Mouse (Mus musculus) forebrain, embryonic 15.5 days (tissue): ENCODE data around the gene Cd247. TPM values are rescaled to one million over a fixed set of nuclear protein-coding genes. Genes with fewer than 3 reads are reported as not detected.

Experiments
- ATAC-seq: fragments of 200-750 bp; cut with Nextera tagmentation; replicated peaks from 2 replicates; pipeline ENCODE4 v1.8.0; 2017; ENCODE audit warnings: mild to moderate bottlenecking, moderate TSS enrichment, moderate library complexity
- H3K27ac ChIP-seq: fragments of 300-500 bp; sonication (generic); replicated peaks from 2 replicates; pipeline ENCODE4 v1.5.1; 2015; ENCODE audit warnings: mild to moderate bottlenecking, inconsistent platforms
- H3K27me3 ChIP-seq: fragments of 300-500 bp; sonication (generic); 2 replicates; pipeline ENCODE4 v1.6.1; 2015; ENCODE audit warnings: inconsistent platforms
- H3K36me3 ChIP-seq: fragments of 300-500 bp; sonication (generic); 2 replicates; pipeline ENCODE4 v1.6.1; 2015; ENCODE audit warnings: mild to moderate bottlenecking, inconsistent platforms
- H3K4me1 ChIP-seq: fragments of 300-500 bp; sonication (generic); 2 replicates; pipeline ENCODE4 v1.6.1; 2015; ENCODE audit warnings: inconsistent platforms
- H3K4me2 ChIP-seq: fragments of 300-500 bp; sonication (generic); replicated peaks from 2 replicates; pipeline ENCODE4 v1.6.1; 2015; ENCODE audit warnings: mild to moderate bottlenecking, inconsistent platforms
- H3K4me3 ChIP-seq: fragments of 300-500 bp; sonication (generic); 2 replicates; pipeline ENCODE4 v1.5.1; 2015; ENCODE audit warnings: mild to moderate bottlenecking, inconsistent platforms
- H3K9ac ChIP-seq: fragments of 300-500 bp; sonication (generic); replicated peaks from 2 replicates; pipeline ENCODE4 v1.6.1; 2015; ENCODE audit warnings: mild to moderate bottlenecking, inconsistent platforms
- H3K9me3 ChIP-seq: fragments of 300-500 bp; sonication (generic); 2 replicates; pipeline ENCODE4 v1.6.1; 2016; ENCODE audit warnings: inconsistent platforms
- WGBS: fragments of 180-500 bp; shearing (Covaris S2); methylation state at CpG from one replicate; pipeline ENCODE4 v1.1.7; 2015; ENCODE audit warnings: mixed read lengths; 5-methylcytosine and 5-hydroxymethylcytosine counted together
- polyA plus RNA-seq: library from polyadenylated mRNA; unstranded; fragments of >200 nt; fragmentation: Nextera tagmentation; extraction: Ambion mirVana; gene quantifications from 2 replicates; pipeline ENCODE4 v1.2.1, GENCODE M21; 2015

Gene Cd247
- polyA plus RNA-seq, 1 experiment from 2014 or later: 1.5 TPM

DNA sequence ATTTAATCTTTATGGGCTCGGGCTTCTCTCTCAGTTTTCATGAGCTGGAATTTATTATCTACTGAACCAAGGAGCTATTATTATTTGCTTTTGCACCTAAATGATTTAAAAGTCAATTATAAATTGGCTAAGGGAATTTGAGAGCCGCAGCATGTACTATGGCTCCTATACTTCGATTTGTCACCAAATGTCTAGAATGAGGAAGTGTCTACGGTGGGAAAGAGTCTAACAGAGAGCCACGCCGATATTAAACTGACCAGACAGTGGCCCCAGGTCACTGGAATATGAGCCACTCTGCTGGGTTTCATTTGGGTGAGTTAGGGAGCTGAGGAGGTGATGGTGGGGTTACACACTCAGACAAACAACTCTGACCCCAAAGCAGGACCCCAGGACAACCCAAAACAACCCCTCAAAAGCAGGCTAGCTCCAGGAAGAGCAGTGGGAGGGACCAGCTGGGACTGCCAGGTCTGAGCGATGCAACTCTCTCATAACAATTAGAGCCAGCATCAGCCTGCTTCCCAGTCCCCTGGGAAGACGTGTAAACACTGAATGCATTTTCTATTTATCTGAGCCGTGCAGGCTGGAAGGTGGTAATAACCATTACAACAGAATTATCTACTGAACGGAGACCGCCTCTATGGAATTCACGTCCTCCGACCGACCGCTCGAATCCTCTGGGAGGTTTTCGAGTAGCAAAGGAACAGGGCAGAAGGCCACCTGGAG lies 45.6 kb downstream of the Cd247 start:
- ATAC-seq: no peak
- 0 out of 2 replicates have a peak, but pooled peaks cover 6% of the 10 kb centered on the region for H3K27me3 ChIP-seq
- no peaks in the 10 kb centered on the region for H3K36me3 ChIP-seq
- 27% methylated on average over 17 of the region's 17 CpGs for WGBS
- no peaks in the 10 kb centered on the region for H3K9me3 ChIP-seq
- no peak overlapping the region; the same call in 1 of the 2 replicates for H3K9ac ChIP-seq
- H3K4me1 ChIP-seq: peaks cover 29% of the 10 kb centered on the region
- H3K27ac ChIP-seq: no peak overlapping the region
- peak overlapping the region; percentile 32 for H3K4me2 ChIP-seq
- H3K4me3 ChIP-seq: peak overlapping the region; percentile 14

GRCm38 (mm10) chr1:165834633-165834975 lies 46.1 kb downstream of the Cd247 start:
- H3K4me1 ChIP-seq: peaks cover 29% of the 10 kb centered on the region
- no peaks in the 10 kb centered on the region for H3K36me3 ChIP-seq
- peaks cover 11% of the 10 kb centered on the region for H3K27me3 ChIP-seq
- no peak overlapping the region; the same call in 1 of the 2 replicates for H3K9ac ChIP-seq
- 20% methylated on average over 12 of the region's 12 CpGs for WGBS
- ATAC-seq: no peak
- H3K4me3 ChIP-seq: peak overlapping the region; percentile 14
- H3K9me3 ChIP-seq: no peaks in the 10 kb centered on the region
- H3K27ac ChIP-seq: no peak overlapping the region
- H3K4me2 ChIP-seq: peak overlapping the region; percentile 32

DNA sequence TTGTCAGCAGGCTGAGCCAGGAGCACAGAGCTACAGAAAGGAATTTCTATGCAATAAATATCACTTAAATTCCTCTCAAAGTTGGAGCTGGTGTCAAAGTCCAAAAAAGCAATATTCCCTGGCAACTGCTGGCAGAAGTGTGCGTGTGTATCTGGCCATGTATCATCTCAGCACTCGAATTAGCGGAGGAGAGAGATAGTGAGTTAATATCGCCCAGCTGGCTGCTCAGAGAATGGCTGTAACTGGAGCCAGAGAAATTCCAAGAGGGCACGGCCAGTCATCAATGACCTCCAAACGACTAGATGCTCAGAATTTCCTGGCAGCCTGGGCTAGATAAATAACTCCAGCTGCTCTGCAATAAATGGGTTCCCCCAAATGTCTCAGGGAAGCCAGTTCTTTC lies 48.0 kb downstream of the Cd247 start:
- Histone ChIP-seq H3K4me1 (peaks cover 37% of the 10 kb centered on the region), H3K27ac (no peak overlapping the region), H3K4me2 (no peak overlapping the region), H3K9ac (no peak overlapping the region), H3K9me3 (no peaks in the 10 kb centered on the region), H3K36me3 (no peaks in the 10 kb centered on the region), H3K4me3 (no peak overlapping the region), H3K27me3 (peaks cover 18% of the 10 kb centered on the region)
- ATAC-seq: no peak
- 35% methylated on average over 6 of the region's 6 CpGs for WGBS

GRCm38 (mm10) chr1:165837546-165837945 lies 49.1 kb downstream of the Cd247 start:
- Histone ChIP-seq H3K36me3 (no peaks in the 10 kb centered on the region), H3K9ac (no peak overlapping the region), H3K27me3 (peaks cover 18% of the 10 kb centered on the region), H3K9me3 (no peaks in the 10 kb centered on the region), H3K4me3 (no peak overlapping the region), H3K4me1 (peaks cover 40% of the 10 kb centered on the region), H3K4me2 (no peak overlapping the region), H3K27ac (peak overlapping the region; percentile 55; the same call in 1 of the 2 replicates)
- 23% methylated on average over 8 of the region's 8 CpGs for WGBS
- ATAC-seq: 0 out of 2 replicates have a peak, but pooled peaks have one; percentile 17

DNA sequence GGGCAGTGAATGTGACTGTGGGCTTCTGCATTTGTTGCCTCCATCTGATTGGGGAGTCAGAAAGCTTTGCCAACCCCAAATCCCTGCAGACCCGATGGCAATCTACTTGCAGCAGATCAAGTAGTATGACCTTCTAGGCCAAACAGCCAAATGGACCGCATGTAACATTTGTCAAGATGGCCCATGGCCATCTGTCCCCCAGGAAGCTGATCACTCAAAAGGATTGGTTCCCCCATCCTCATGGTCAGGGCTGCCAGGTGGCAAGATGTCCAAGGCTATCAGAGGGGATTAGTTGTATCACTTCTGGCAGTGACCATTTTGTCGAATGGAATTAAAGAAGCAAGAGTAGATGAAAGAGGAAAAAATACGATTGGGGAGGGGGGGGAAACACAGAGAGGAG lies 50.7 kb downstream of the Cd247 start:
- H3K27me3 ChIP-seq: peaks cover 21% of the 10 kb centered on the region
- no peak overlapping the region for H3K4me3 ChIP-seq
- H3K4me1 ChIP-seq: peaks cover 46% of the 10 kb centered on the region
- H3K9me3 ChIP-seq: no peaks in the 10 kb centered on the region
- H3K4me2 ChIP-seq: no peak overlapping the region
- H3K9ac ChIP-seq: no peak overlapping the region
- no peaks in the 10 kb centered on the region for H3K36me3 ChIP-seq
- WGBS: 80% methylated on average over 4 of the region's 4 CpGs
- H3K27ac ChIP-seq: no peak overlapping the region
- ATAC-seq: no peak

- WGBS: 13% methylated on average over 31 of the region's 31 CpGs
- Histone ChIP-seq H3K27ac (no peak overlapping the region), H3K4me3 (peak overlapping the region; percentile 31), H3K9ac (peak overlapping the region; percentile 42), H3K4me2 (peak overlapping the region; percentile 54), H3K9me3 (no peaks in the 10 kb centered on the region), H3K4me1 (peaks cover 57% of the 10 kb centered on the region), H3K36me3 (no peaks in the 10 kb centered on the region), H3K27me3 (peaks cover 25% of the 10 kb centered on the region)
- ATAC-seq: no peak
These were observed 52.2 kb downstream of the Cd247 start for GRCm38 (mm10) chr1:165840548-165841230.

DNA sequence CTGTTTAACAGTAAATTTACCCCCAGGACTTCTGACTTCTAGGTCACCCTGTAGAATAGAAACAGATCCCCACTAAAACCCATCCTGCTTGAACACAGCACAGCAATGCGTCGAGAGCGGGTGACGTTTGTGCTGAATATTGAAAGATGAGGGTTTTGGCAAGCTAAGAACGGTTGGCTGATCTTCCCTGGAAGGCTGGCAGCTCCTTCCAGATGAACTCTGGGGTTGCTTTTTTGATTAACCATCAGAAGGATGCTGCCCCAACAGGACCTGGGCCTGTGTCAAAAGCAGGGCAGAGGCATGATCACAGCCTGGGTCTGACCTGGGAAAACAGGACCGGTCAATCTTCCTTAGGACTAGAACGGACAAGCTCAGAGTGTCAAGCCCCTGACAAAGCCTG lies 53.7 kb downstream of the Cd247 start:
- H3K9me3 ChIP-seq: no peaks in the 10 kb centered on the region
- no peak overlapping the region for H3K9ac ChIP-seq
- no peak overlapping the region for H3K4me3 ChIP-seq
- WGBS: 60% methylated on average over 7 of the region's 7 CpGs
- no peaks in the 10 kb centered on the region for H3K36me3 ChIP-seq
- H3K4me2 ChIP-seq: no peak overlapping the region
- no peak overlapping the region for H3K27ac ChIP-seq
- H3K27me3 ChIP-seq: peaks cover 34% of the 10 kb centered on the region
- peaks cover 46% of the 10 kb centered on the region for H3K4me1 ChIP-seq
- ATAC-seq: no peak

DNA sequence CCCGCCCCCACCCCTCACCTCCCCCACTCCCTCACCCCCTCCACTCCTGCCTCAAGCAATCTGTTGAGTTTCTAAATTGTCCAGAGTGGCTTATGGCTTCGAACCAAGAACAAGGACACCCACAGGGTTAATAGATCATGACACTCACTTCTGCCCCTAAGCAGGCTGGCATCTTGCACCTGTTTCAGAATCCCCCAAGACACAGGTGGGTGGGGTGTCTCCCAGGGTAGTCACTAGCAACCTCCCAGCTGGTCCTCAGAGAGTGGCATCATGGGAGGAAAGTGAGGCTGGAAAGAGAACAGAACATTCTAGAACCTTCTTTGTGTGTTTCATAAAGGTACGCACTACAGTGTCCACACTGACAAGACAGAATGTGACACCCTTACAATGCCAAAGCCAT lies 55.1 kb downstream of the Cd247 start:
- H3K27me3 ChIP-seq: peaks cover 34% of the 10 kb centered on the region

GRCm38 (mm10) chr1:165844466-165844951 lies 56.0 kb downstream of the Cd247 start:
- ATAC-seq: peak; percentile 82
- peak overlapping the region; percentile 99 for H3K4me2 ChIP-seq
- H3K9ac ChIP-seq: peak overlapping the region; percentile 52
- H3K36me3 ChIP-seq: no peaks in the 10 kb centered on the region
- no peaks in the 10 kb centered on the region for H3K9me3 ChIP-seq
- 2% methylated on average over 17 of the region's 20 CpGs for WGBS
- no peak overlapping the region for H3K27ac ChIP-seq
- H3K4me1 ChIP-seq: peaks cover 34% of the 10 kb centered on the region
- peaks cover 28% of the 10 kb centered on the region for H3K27me3 ChIP-seq
- peak overlapping the region; percentile 51 for H3K4me3 ChIP-seq

More for the DNA sequence above, 55.1 kb downstream of the Cd247 start:
- 67% methylated on average over 3 of the region's 3 CpGs for WGBS
- H3K36me3 ChIP-seq: no peaks in the 10 kb centered on the region
- peaks cover 34% of the 10 kb centered on the region for H3K4me1 ChIP-seq
- H3K4me2 ChIP-seq: no peak overlapping the region
- H3K27ac ChIP-seq: no peak overlapping the region
- H3K4me3 ChIP-seq: no peak overlapping the region
- no peaks in the 10 kb centered on the region for H3K9me3 ChIP-seq
- ATAC-seq: no peak
- no peak overlapping the region for H3K9ac ChIP-seq

- Histone ChIP-seq H3K4me1 (peaks cover 34% of the 10 kb centered on the region), H3K27me3 (peaks cover 23% of the 10 kb centered on the region), H3K27ac (no peak overlapping the region), H3K9me3 (no peaks in the 10 kb centered on the region), H3K9ac (peak overlapping the region; percentile 52), H3K36me3 (no peaks in the 10 kb centered on the region), H3K4me2 (peak overlapping the region; percentile 99), H3K4me3 (peak overlapping the region; percentile 51)
- ATAC-seq: peak; percentile 27; the same call in 1 of the 2 replicates
- WGBS: under 1% methylated on average over 26 of the region's 26 CpGs
These were observed 56.5 kb downstream of the Cd247 start for GRCm38 (mm10) chr1:165844956-165845355.

DNA sequence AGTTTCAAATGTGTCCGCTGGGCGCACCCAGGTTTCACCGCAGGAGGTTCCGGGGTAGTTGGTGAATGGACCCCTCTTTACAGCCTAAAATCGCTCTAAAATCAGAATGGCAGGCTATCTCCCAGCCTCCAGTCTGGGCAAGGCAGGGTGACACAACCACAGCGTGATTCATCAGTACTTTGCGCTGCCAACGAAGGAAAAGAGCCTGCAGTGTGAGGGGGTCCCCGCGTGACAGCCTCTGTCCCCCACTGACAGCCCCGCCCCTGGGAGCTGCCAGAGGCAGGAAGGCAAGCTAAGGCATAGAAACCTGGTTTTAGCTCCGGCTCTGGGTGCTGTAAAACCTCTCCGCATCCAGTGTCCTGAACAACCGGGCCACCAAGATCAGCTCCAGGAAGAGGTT lies 56.9 kb downstream of the Cd247 start:
- Histone ChIP-seq H3K4me2 (peak overlapping the region; percentile 99), H3K4me3 (peak overlapping the region; percentile 51), H3K27ac (no peak overlapping the region), H3K27me3 (peaks cover 20% of the 10 kb centered on the region; the same call in 1 of the 2 replicates), H3K4me1 (peaks cover 34% of the 10 kb centered on the region), H3K9me3 (no peaks in the 10 kb centered on the region), H3K36me3 (no peaks in the 10 kb centered on the region), H3K9ac (peak overlapping the region; percentile 52)
- 8% methylated on average over 14 of the region's 14 CpGs for WGBS
- ATAC-seq: peak; percentile 14; the same call in 1 of the 2 replicates

- no peaks in the 10 kb centered on the region for H3K36me3 ChIP-seq
- H3K9ac ChIP-seq: no peak overlapping the region
- no peak overlapping the region for H3K27ac ChIP-seq
- H3K4me2 ChIP-seq: no peak overlapping the region
- 91% methylated on average over 8 of the region's 8 CpGs for WGBS
- peaks cover 23% of the 10 kb centered on the region for H3K4me1 ChIP-seq
- ATAC-seq: no peak
- peaks cover 20% of the 10 kb centered on the region; the same call in 1 of the 2 replicates for H3K27me3 ChIP-seq
- H3K4me3 ChIP-seq: no peak overlapping the region
- no peaks in the 10 kb centered on the region for H3K9me3 ChIP-seq
These were observed 59.9 kb downstream of the Cd247 start for GRCm38 (mm10) chr1:165848417-165848816.
